20 mouse cellular contexts compared by ENCODE assay signal in genomic region chr8:7449361-7449760, GRCm38 (mm10).
"Had no signal": no experiment of that assay in that cellular context is flagged by ENCODE, and none has a peak within 500 bp of the region (broad histone marks: within the 10 kb centered on the region; RNA-seq: fewer than 3 reads in every experiment).

No protein-coding gene starts in this region.

- DNase-seq: liver, postnatal 0 days; lung, adult 2 months; lung, postnatal 14 days; lung, postnatal 36 days; midbrain, embryonic 14.5 days; retina, postnatal 1 day; right cerebral cortex, adult 18-20 months; right cerebral cortex, postnatal 25 days; right cerebral cortex, postnatal 4 days; spleen, adult 18-20 months; thymus, adult 2 months; thymus, postnatal 25 days; thymus, postnatal 4 days had no signal

- H3K9me3 ChIP-seq: lung, embryonic 15.5 days; megakaryocyte, embryonic 14.5 days; midbrain, embryonic 12.5 days; neural tube, embryonic 13.5 days; neural tube, embryonic 15.5 days had no signal

- H3K27ac ChIP-seq: lung, embryonic 15.5 days; macrophage; midbrain, embryonic 12.5 days; neural tube, embryonic 13.5 days; neural tube, embryonic 15.5 days had no signal

- H3K36me3 ChIP-seq: lung, embryonic 15.5 days; midbrain, embryonic 12.5 days; neural tube, embryonic 13.5 days; neural tube, embryonic 15.5 days had no signal

- H3K4me3 ChIP-seq: lung, embryonic 15.5 days; megakaryocyte, embryonic 14.5 days; midbrain, embryonic 12.5 days; myocyte; neural tube, embryonic 13.5 days; neural tube, embryonic 15.5 days had no signal

- H3K4me1 ChIP-seq: lung, embryonic 15.5 days; megakaryocyte, embryonic 14.5 days; midbrain, embryonic 12.5 days; neural tube, embryonic 13.5 days; neural tube, embryonic 15.5 days had no signal

- H3K27me3 ChIP-seq: lung, embryonic 15.5 days; megakaryocyte, embryonic 14.5 days; midbrain, embryonic 12.5 days; neural tube, embryonic 13.5 days; neural tube, embryonic 15.5 days had no signal
